Mouse (Mus musculus): ENCODE measurements around the gene Dhx15. TPM values are rescaled to one million over a fixed set of nuclear protein-coding genes. Genes with fewer than 3 reads are reported as not detected.

The Dhx15 gene
- polyA plus RNA-seq, 1 experiment from 2014 or later: 117 TPM

Small RNA genes lying within 50 kb of the gene (microRNA-seq; reads per million reads assigned to microRNA genes)
- gene Mir6417: not detected

Other genes with a start within 250 kb of the Dhx15 start
- gene Sod3, start 173.3 kb upstream of the Dhx15 start, polyA plus RNA-seq (2015; fragmentation: Nextera tagmentation; extraction: Ambion mirVana): 1.8 and 2.8 TPM in 2 replicates